Comparison of ENCODE assay signal across 25 mouse cellular contexts in genomic region chr2:25758064-25758625, GRCm38 (mm10). TPM values are rescaled to one million over a fixed set of nuclear protein-coding genes. Genes with fewer than 3 reads are reported as not detected.
"Had no signal": no experiment of that assay in that cellular context is flagged by ENCODE, and none has a peak within 500 bp of the region (broad histone marks: within the 10 kb centered on the region; RNA-seq: fewer than 3 reads in every experiment).

No protein-coding gene starts in this region.

- ATAC-seq: intestine, postnatal 0 days; lung, postnatal 0 days; midbrain, embryonic 15.5 days had no signal

- H3K27ac ChIP-seq: left cerebral cortex, adult 2 months; liver, embryonic 13.5 days; macrophage; midbrain, embryonic 12.5 days; midbrain, embryonic 15.5 days; neural tube, embryonic 12.5 days; neural tube, embryonic 15.5 days; stomach, postnatal 0 days had no signal

- H3K9me3 ChIP-seq: liver, embryonic 13.5 days; midbrain, embryonic 15.5 days; neural tube, embryonic 12.5 days; neural tube, embryonic 15.5 days had no signal

- H3K4me3 ChIP-seq: left cerebral cortex, adult 2 months; liver, embryonic 13.5 days; midbrain, embryonic 12.5 days; midbrain, embryonic 15.5 days; neural tube, embryonic 12.5 days; neural tube, embryonic 15.5 days had no signal

- H3K9ac ChIP-seq: liver, embryonic 13.5 days; lung, embryonic 14.5 days; midbrain, embryonic 12.5 days; midbrain, embryonic 15.5 days; neural tube, embryonic 12.5 days; neural tube, embryonic 15.5 days had no signal

- H3K27me3 ChIP-seq: liver, embryonic 13.5 days; midbrain, embryonic 12.5 days; midbrain, embryonic 15.5 days; neural tube, embryonic 12.5 days; neural tube, embryonic 15.5 days had no signal

- H3K4me1 ChIP-seq: liver, embryonic 13.5 days; midbrain, embryonic 12.5 days; midbrain, embryonic 15.5 days; neural tube, embryonic 15.5 days had no signal

- DNase-seq: kidney, postnatal 25 days; layer of hippocampus, postnatal 36 days; liver, embryonic 13.5 days; lung, embryonic 14.5 days; right cerebral cortex, adult 18-20 months; right cerebral cortex, postnatal 14 days; right cerebral cortex, postnatal 4 days; thymus, adult 18-20 months; thymus, postnatal 36 days had no signal

- H3K4me2 ChIP-seq: liver, embryonic 13.5 days; lung, embryonic 14.5 days; midbrain, embryonic 12.5 days; midbrain, embryonic 15.5 days; neural tube, embryonic 12.5 days; neural tube, embryonic 15.5 days had no signal

- H3K36me3 ChIP-seq: liver, embryonic 13.5 days; midbrain, embryonic 12.5 days; midbrain, embryonic 15.5 days; neural tube, embryonic 12.5 days; neural tube, embryonic 15.5 days had no signal

RNA-seq across cellular contexts. Expression of gene Lcn3, which starts 7.2 kb away (rescaled TPM):
- polyA plus RNA-seq: intestine, embryonic 14.5 days; intestine, postnatal 0 days; limb, embryonic 11.5 days; limb, embryonic 14.5 days; liver, adult 2 months; liver, embryonic 13.5 days; liver, embryonic 16.5 days; lung, embryonic 14.5 days; lung, postnatal 0 days; macrophage; midbrain, embryonic 12.5 days; midbrain, embryonic 15.5 days; neural tube, embryonic 12.5 days; neural tube, embryonic 15.5 days; stomach, embryonic 14.5 days; stomach, postnatal 0 days; urinary bladder, adult 2 months had no signal

RNA-seq across cellular contexts. Expression of gene Lcn11, which starts 18.7 kb away (rescaled TPM):
- polyA plus RNA-seq: intestine, embryonic 14.5 days; intestine, postnatal 0 days; limb, embryonic 11.5 days; limb, embryonic 14.5 days; liver, adult 2 months; liver, embryonic 13.5 days; liver, embryonic 16.5 days; lung, embryonic 14.5 days; lung, postnatal 0 days; macrophage; midbrain, embryonic 12.5 days; midbrain, embryonic 15.5 days; neural tube, embryonic 12.5 days; neural tube, embryonic 15.5 days; stomach, embryonic 14.5 days; stomach, postnatal 0 days; urinary bladder, adult 2 months had no signal

RNA-seq across cellular contexts. Expression of gene Obp2b, which starts 21.3 kb away (rescaled TPM):
- polyA plus RNA-seq: intestine, embryonic 14.5 days; intestine, postnatal 0 days; limb, embryonic 11.5 days; limb, embryonic 14.5 days; liver, adult 2 months; liver, embryonic 13.5 days; liver, embryonic 16.5 days; lung, embryonic 14.5 days; lung, postnatal 0 days; macrophage; midbrain, embryonic 12.5 days; midbrain, embryonic 15.5 days; neural tube, embryonic 12.5 days; neural tube, embryonic 15.5 days; stomach, embryonic 14.5 days; stomach, postnatal 0 days; urinary bladder, adult 2 months had no signal

RNA-seq across cellular contexts. Expression of gene Gm13539, which starts 23.9 kb away (rescaled TPM):
- polyA plus RNA-seq: intestine, embryonic 14.5 days; intestine, postnatal 0 days; limb, embryonic 14.5 days; liver, adult 2 months; liver, embryonic 13.5 days; liver, embryonic 16.5 days; lung, embryonic 14.5 days; macrophage; midbrain, embryonic 12.5 days; midbrain, embryonic 15.5 days; neural tube, embryonic 12.5 days; neural tube, embryonic 15.5 days; stomach, embryonic 14.5 days; urinary bladder, adult 2 months had no signal
